Mouse (Mus musculus): ENCODE results near the gene Slc34a3.

- no peak for TF ChIP-seq NANOG (IDR thresholded peaks at IDR 0.05; ENCODE audit: borderline replicate concordance, low read length)
- TF ChIP-seq CTCF (conservative IDR thresholded peaks at IDR 0.05; ENCODE audit: low read length) = no peak
These were observed 46.3 kb downstream of the Slc34a3 start for GRCm38 (mm10) chr2:25187841-25188240.
